Mouse (Mus musculus) myocyte (in vitro differentiated cells): ENCODE results near the gene Nav3. TPM values are rescaled to one million over a fixed set of nuclear protein-coding genes. Genes with fewer than 3 reads are reported as not detected.
A peak's percentile ranks its signal among the peaks of the same experiment; 100 is the strongest.

Source experiments
- H3K27me3 ChIP-seq: one replicate; pipeline ENCODE4 v1.6.1; 2011; ENCODE audit not compliant: control insufficient read depth, insufficient read depth, insufficient read length
- H3K36me3 ChIP-seq: one replicate; pipeline ENCODE4 v1.6.1; 2011; ENCODE audit not compliant: control insufficient read depth, insufficient read depth
- H3K4me2 ChIP-seq: one replicate; pipeline ENCODE4 v1.6.1; 2011; ENCODE audit warnings: low read depth, control low read depth
- H3K4me3 ChIP-seq: one replicate; pipeline ENCODE4 v1.5.1; 2011; ENCODE audit warnings: mild to moderate bottlenecking, control low read depth, moderate library complexity
- H3K79me2 ChIP-seq: one replicate; pipeline ENCODE4 v1.6.1; 2011; ENCODE audit not compliant: control insufficient read depth, insufficient read depth
- H3ac ChIP-seq: one replicate; pipeline ENCODE4 v1.6.1; 2011; ENCODE audit not compliant: control insufficient read depth, insufficient read length
- CEBPB ChIP-seq: IDR thresholded peaks from 2 replicates; pipeline ENCODE4 v1.6.1; 2011; ENCODE audit warnings: mild to moderate bottlenecking, moderate library complexity; ENCODE audit not compliant: poor library complexity, insufficient read depth, severe bottlenecking
- E2F4 ChIP-seq: IDR thresholded peaks from one replicate; pipeline ENCODE4 v1.6.1; 2011; ENCODE audit warnings: mild to moderate bottlenecking, control low read depth, moderate library complexity; ENCODE audit not compliant: insufficient read depth
- MAX ChIP-seq: IDR thresholded peaks from one replicate; pipeline ENCODE4 v1.6.1; 2011; ENCODE audit warnings: low read depth, mild to moderate bottlenecking, control low read depth
- MYOD1 ChIP-seq, 3 experiments: IDR thresholded peaks; one replicate each; pipeline ENCODE4 v1.6.1; 2011; ENCODE audit warnings: control low read depth in 2 of 3, low read depth in 2 of 3, mild to moderate bottlenecking in 2 of 3, moderate library complexity in 1 of 3; ENCODE audit not compliant: insufficient read length in 2 of 3, control insufficient read depth in 1 of 3
- MYOG ChIP-seq, 3 experiments: IDR thresholded peaks; one replicate each; pipeline ENCODE4 v1.6.1; 2011; ENCODE audit warnings: control low read depth in 2 of 3, low read depth in 2 of 3, mild to moderate bottlenecking in 2 of 3; ENCODE audit not compliant: insufficient read length in 2 of 3, control insufficient read depth in 1 of 3, insufficient read depth in 1 of 3
- POLR2A ChIP-seq: IDR thresholded peaks from one replicate; pipeline ENCODE4 v1.6.1; 2011; ENCODE audit warnings: low read depth, mild to moderate bottlenecking, control low read depth, moderate library complexity; ENCODE audit not compliant: insufficient read length
- POLR2AphosphoS2 ChIP-seq: IDR thresholded peaks from one replicate; pipeline ENCODE4 v1.6.1; 2011; ENCODE audit warnings: low read depth, control low read depth; ENCODE audit not compliant: insufficient read length
- REST ChIP-seq: IDR thresholded peaks from one replicate; pipeline ENCODE4 v1.6.1; 2011; ENCODE audit warnings: mild to moderate bottlenecking, control low read depth, moderate library complexity; ENCODE audit not compliant: insufficient read depth, insufficient read length
- SRF ChIP-seq: IDR thresholded peaks from one replicate; pipeline ENCODE4 v1.6.1; 2011; ENCODE audit warnings: low read depth; ENCODE audit not compliant: control insufficient read depth, insufficient read length
- TCF12 ChIP-seq: IDR thresholded peaks from one replicate; pipeline ENCODE4 v1.6.1; 2011; ENCODE audit warnings: mild to moderate bottlenecking, control low read depth; ENCODE audit not compliant: poor library complexity, insufficient read depth, severe bottlenecking
- TCF3 ChIP-seq: IDR thresholded peaks from one replicate; pipeline ENCODE4 v1.6.1; 2011; ENCODE audit warnings: low read depth, control low read depth; ENCODE audit not compliant: insufficient read length
- USF1 ChIP-seq: IDR thresholded peaks from one replicate; pipeline ENCODE4 v1.6.1; 2011; ENCODE audit warnings: low read depth, mild to moderate bottlenecking, control low read depth, moderate library complexity
- polyA plus RNA-seq: library from polyadenylated mRNA; unstranded; fragments of >200 nt; fragmentation: generic; extraction: Trizol; gene quantifications from one replicate; pipeline ENCODE4 v1.2.1, GENCODE M21; 2012; ENCODE audit warnings: missing spikeins

Nav3 gene
- polyA plus RNA-seq, 1 experiment: 2.9 TPM

DNA sequence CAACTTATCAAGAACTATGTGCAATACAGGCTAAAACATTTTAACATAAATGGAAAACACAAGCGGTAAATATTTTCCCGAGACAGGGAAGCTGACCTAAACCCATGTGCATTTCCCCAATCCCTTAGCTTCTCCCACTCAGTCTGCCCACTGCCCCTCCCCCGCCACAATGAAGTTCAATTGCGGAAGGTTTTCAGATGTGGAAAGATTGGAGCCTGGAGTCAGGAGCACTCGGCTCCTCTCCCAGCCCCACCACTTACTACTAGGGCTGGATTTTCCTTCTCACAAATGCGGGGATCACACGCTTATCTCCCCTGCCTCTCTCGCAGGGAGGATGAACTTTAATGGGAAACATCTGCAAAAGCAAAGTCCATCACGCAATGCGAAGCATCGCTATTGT lies 534.6 kb downstream of the Nav3 start:
- TF ChIP-seq SRF (no peak), USF1 (no peak), CEBPB (no peak), MYOD1 (IDR thresholded peaks at IDR 0.05; ENCODE audit: control insufficient read depth in 1 of 3, insufficient read length in 2 of 3, low read depth in 2 of 3) (no peak), TCF3 (no peak), POLR2A (no peak), POLR2AphosphoS2 (no peak), MYOG (IDR thresholded peaks at IDR 0.05; ENCODE audit: control insufficient read depth in 1 of 3, insufficient read depth in 1 of 3, insufficient read length in 2 of 3, low read depth in 2 of 3) (no peak)
- no peak overlapping the region for H3ac ChIP-seq
- no peak overlapping the region for H3K4me3 ChIP-seq

DNA sequence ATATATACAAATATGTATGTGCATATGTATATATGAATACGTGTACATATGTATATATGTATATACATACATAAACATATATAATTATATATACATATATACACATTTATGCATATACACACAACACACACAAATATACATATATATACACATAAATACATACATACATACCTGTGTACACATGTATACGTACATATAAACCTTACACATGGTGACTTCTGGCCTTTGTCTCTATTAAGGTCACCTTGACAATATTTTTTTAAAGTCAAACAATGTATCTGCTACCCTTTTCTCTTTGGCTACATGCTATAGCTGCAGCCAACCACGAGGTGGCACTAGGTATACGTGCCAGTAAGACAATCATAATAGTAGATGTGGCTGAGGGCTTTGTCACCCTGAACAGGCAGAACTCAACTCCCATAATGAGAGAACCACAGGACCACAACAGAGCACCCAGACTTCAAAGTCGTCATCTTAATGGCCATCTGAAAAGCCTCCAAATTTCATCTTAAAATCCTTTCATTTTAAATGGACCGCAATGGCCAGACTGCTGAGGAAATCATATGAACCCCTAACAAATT lies 535.3 kb downstream of the Nav3 start:
- no peak overlapping the region for H3K4me3 ChIP-seq
- peak overlapping the region; percentile 38 for H3K4me2 ChIP-seq
- H3K79me2 ChIP-seq: no peaks in the 10 kb centered on the region
- TF ChIP-seq TCF3: no peak
- no peak for TF ChIP-seq POLR2A
- no peak for TF ChIP-seq SRF
- TF ChIP-seq MYOD1 (IDR thresholded peaks at IDR 0.05; ENCODE audit: control insufficient read depth in 1 of 3, insufficient read length in 2 of 3, low read depth in 2 of 3): no peak
- TF ChIP-seq POLR2AphosphoS2: no peak
- no peak for TF ChIP-seq MYOG (IDR thresholded peaks at IDR 0.05; ENCODE audit: control insufficient read depth in 1 of 3, insufficient read depth in 1 of 3, insufficient read length in 2 of 3, low read depth in 2 of 3)
- no peak for TF ChIP-seq USF1
- TF ChIP-seq E2F4: no peak
- no peak for TF ChIP-seq MAX
- TF ChIP-seq TCF12: no peak
- TF ChIP-seq CEBPB: no peak
- no peak for TF ChIP-seq REST
- no peak overlapping the region for H3ac ChIP-seq
- H3K27me3 ChIP-seq: no peaks in the 10 kb centered on the region
- H3K36me3 ChIP-seq: no peaks in the 10 kb centered on the region

More for the DNA sequence above, 534.6 kb downstream of the Nav3 start:
- no peaks in the 10 kb centered on the region for H3K27me3 ChIP-seq
- peak overlapping the region; percentile 38 for H3K4me2 ChIP-seq
- no peaks in the 10 kb centered on the region for H3K36me3 ChIP-seq
- no peaks in the 10 kb centered on the region for H3K79me2 ChIP-seq

DNA sequence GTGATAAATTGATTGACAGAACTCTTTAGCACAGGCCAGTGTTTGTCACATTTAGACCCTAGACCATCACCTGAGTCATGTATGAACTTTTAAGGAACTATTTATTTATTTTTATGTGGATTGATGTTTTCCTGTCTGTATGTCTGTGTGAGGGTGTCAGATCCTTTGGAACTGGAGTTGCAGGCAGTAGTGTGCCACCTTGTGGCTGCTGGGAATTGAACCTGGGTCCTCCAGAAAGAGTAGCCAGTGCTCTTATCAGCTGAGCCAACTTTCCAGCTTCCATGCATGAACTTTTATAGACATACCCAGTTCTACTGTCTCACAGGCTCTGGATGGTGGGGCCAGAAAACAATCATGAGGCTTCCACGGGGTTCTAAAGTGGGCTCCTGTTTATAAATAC lies 536.5 kb downstream of the Nav3 start:
- Histone ChIP-seq H3K27me3 (no peaks in the 10 kb centered on the region), H3K4me2 (no peak overlapping the region)

DNA sequence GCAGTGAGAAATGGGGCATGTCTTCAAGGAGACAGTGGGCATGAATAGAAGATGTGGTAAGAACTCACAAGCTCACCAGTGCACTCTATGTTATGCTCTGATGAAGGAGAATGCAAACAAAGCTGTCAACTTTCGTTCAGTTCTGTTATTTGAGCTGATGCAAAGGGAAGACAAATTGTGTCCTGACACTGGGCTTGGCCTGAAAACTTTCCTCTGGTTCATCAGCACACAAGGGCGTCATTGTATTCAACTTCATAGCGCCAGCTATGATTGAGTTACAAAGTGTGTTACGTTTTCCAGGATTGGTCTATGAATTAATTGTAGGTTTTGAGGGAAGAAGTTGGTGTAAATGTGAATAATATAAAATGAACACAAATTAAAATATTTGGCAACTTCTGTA lies 548.8 kb downstream of the Nav3 start:
- Histone ChIP-seq H3K4me3 (no peak overlapping the region), H3K27me3 (no peaks in the 10 kb centered on the region), H3K4me2 (no peak overlapping the region), H3ac (no peak overlapping the region), H3K79me2 (peaks cover 5% of the 10 kb centered on the region), H3K36me3 (no peaks in the 10 kb centered on the region)
- TF ChIP-seq TCF12 (no peak), MAX (no peak), SRF (no peak), REST (no peak), POLR2A (no peak), CEBPB (no peak), POLR2AphosphoS2 (no peak), USF1 (no peak), MYOD1 (IDR thresholded peaks at IDR 0.05; ENCODE audit: control insufficient read depth in 1 of 3, insufficient read length in 2 of 3, low read depth in 2 of 3) (no peak)

More for the DNA sequence above, 536.5 kb downstream of the Nav3 start:
- no peaks in the 10 kb centered on the region for H3K36me3 ChIP-seq
- H3K79me2 ChIP-seq: no peaks in the 10 kb centered on the region
- TF ChIP-seq USF1 (no peak), POLR2AphosphoS2 (no peak), TCF12 (no peak), E2F4 (no peak), MYOG (IDR thresholded peaks at IDR 0.05; ENCODE audit: control insufficient read depth in 1 of 3, insufficient read depth in 1 of 3, insufficient read length in 2 of 3, low read depth in 2 of 3) (no peak), MAX (no peak), TCF3 (no peak), POLR2A (no peak), MYOD1 (IDR thresholded peaks at IDR 0.05; ENCODE audit: control insufficient read depth in 1 of 3, insufficient read length in 2 of 3, low read depth in 2 of 3) (no peak), REST (no peak), CEBPB (no peak), SRF (no peak)
- H3ac ChIP-seq: no peak overlapping the region
- H3K4me3 ChIP-seq: no peak overlapping the region

DNA sequence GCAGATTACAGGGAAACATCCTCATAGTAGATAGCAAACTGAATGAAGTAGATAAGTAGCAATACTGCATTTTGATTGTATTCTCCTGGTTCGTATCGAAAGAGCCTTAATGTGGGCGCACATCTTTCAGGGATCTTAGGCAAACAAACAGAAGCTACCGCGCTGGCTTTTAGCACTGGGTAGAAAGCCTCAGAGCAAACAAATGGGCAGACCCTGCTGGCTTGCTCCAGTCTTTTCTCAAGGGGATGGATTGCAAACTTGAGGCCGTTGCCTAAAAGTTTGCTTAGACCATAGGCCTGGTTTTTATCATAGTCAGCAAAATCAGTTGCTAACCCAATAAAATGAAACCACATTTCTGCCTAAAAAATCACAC lies 549.6 kb downstream of the Nav3 start:
- no peak overlapping the region for H3K4me3 ChIP-seq
- peaks cover 12% of the 10 kb centered on the region for H3K79me2 ChIP-seq
- no peaks in the 10 kb centered on the region for H3K27me3 ChIP-seq
- TF ChIP-seq MYOD1 (IDR thresholded peaks at IDR 0.05; ENCODE audit: control insufficient read depth in 1 of 3, insufficient read length in 2 of 3, low read depth in 2 of 3) (no peak), MAX (no peak), CEBPB (no peak), SRF (no peak), MYOG (IDR thresholded peaks at IDR 0.05; ENCODE audit: control insufficient read depth in 1 of 3, insufficient read depth in 1 of 3, insufficient read length in 2 of 3, low read depth in 2 of 3) (no peak), E2F4 (no peak)
- H3K4me2 ChIP-seq: no peak overlapping the region
- no peaks in the 10 kb centered on the region for H3K36me3 ChIP-seq
- H3ac ChIP-seq: no peak overlapping the region
